ENCODE assay signal across 8 mouse cellular contexts in genomic region chr3:61365779-61366373, GRCm38 (mm10). TPM values are rescaled to one million over a fixed set of nuclear protein-coding genes. Genes with fewer than 3 reads are reported as not detected.
DNase-seq lines count a peak whose midpoint lies in the region; ATAC-seq and TF ChIP-seq lines count a peak whose summit lies in the region.

Gene B430305J03Rik (minus strand): TSS chr3:61365951.

- H3K4me3 ChIP-seq in liver, adult 2 months (ENCODE audit: insufficient read depth, low read depth, low read length): peak within 1 kb of the TSS; percentile 73
- peak within 1 kb of the TSS; percentile 79 for H3K4me3 ChIP-seq in bone marrow, adult 2 months (replicated peaks; ENCODE audit: control insufficient read depth, low read depth, low read length)
- H3K4me3 ChIP-seq in heart, embryonic 10.5 days: peak within 1 kb of the TSS; percentile 89
- peak within 1 kb of the TSS; percentile 82 for H3K4me3 ChIP-seq in midbrain, embryonic 11.5 days (ENCODE audit: low read depth, low read length)

- TF ChIP-seq POLR2A in liver, adult 2 months (IDR thresholded peaks at IDR 0.05; ENCODE audit: extremely low read depth, insufficient read depth, low read length): no peak
- TF ChIP-seq POLR2A in bone marrow, adult 2 months (IDR thresholded peaks at IDR 0.05; ENCODE audit: borderline replicate concordance, control insufficient read depth, low read depth, low read length): no peak

- no peaks in the 10 kb centered on the region for H3K27me3 ChIP-seq in liver, adult 2 months (ENCODE audit: control insufficient read depth, insufficient read depth, low read length)
- no peaks in the 10 kb centered on the region for H3K27me3 ChIP-seq in heart, embryonic 10.5 days (ENCODE audit: insufficient read depth, poor library complexity, severe bottlenecking)
- no peaks in the 10 kb centered on the region for H3K27me3 ChIP-seq in midbrain, embryonic 11.5 days (ENCODE audit: control insufficient read depth, insufficient read depth, low read length)

- H3K4me1 ChIP-seq in liver, adult 2 months (ENCODE audit: control insufficient read depth, insufficient read depth, low read length): peaks cover 8% of the 10 kb centered on the region
- H3K4me1 ChIP-seq in bone marrow, adult 2 months (ENCODE audit: control insufficient read depth, insufficient read depth, low read length): no peaks in the 10 kb centered on the region
- peaks cover 3% of the 10 kb centered on the region; the same call in 1 of the 2 replicates for H3K4me1 ChIP-seq in heart, embryonic 10.5 days
- peaks cover 8% of the 10 kb centered on the region; the same call in 1 of the 2 replicates for H3K4me1 ChIP-seq in midbrain, embryonic 11.5 days (ENCODE audit: control insufficient read depth, insufficient read depth, low read length)

- no peaks in the 10 kb centered on the region for H3K9me3 ChIP-seq in heart, embryonic 10.5 days
- no peaks in the 10 kb centered on the region for H3K9me3 ChIP-seq in midbrain, embryonic 11.5 days (ENCODE audit: control insufficient read depth, low read length)

- peak within 1 kb of the TSS; percentile 14 for H3K27ac ChIP-seq in liver, adult 2 months (replicated peaks; ENCODE audit: insufficient read depth, low read depth, low read length)
- peak within 1 kb of the TSS; percentile 87 for H3K27ac ChIP-seq in bone marrow, adult 2 months (ENCODE audit: control insufficient read depth, insufficient read depth, low read depth, low read length, poor library complexity)
- H3K27ac ChIP-seq in heart, embryonic 10.5 days: peak within 1 kb of the TSS; percentile 93
- peak within 1 kb of the TSS; percentile 76 for H3K27ac ChIP-seq in midbrain, embryonic 11.5 days (ENCODE audit: low read depth, low read length)

- no peaks in the 10 kb centered on the region for H3K79me2 ChIP-seq in liver, adult 2 months (ENCODE audit: control insufficient read depth, insufficient read depth, low read length)

- no peaks in the 10 kb centered on the region for H3K36me3 ChIP-seq in liver, adult 2 months (ENCODE audit: control insufficient read depth, insufficient read depth, low read length)
- H3K36me3 ChIP-seq in heart, embryonic 10.5 days: no peaks in the 10 kb centered on the region
- no peaks in the 10 kb centered on the region for H3K36me3 ChIP-seq in midbrain, embryonic 11.5 days (ENCODE audit: control insufficient read depth, insufficient read depth, low read length)

- H3K9ac ChIP-seq in liver, adult 2 months (ENCODE audit: low read depth, low read length): peak within 1 kb of the TSS; percentile 69
- H3K9ac ChIP-seq in midbrain, embryonic 11.5 days (ENCODE audit: low read length): peak within 1 kb of the TSS; percentile 92

- ATAC-seq in midbrain, embryonic 11.5 days (ENCODE audit: low FRiP score): no peak

- H3K4me2 ChIP-seq in midbrain, embryonic 11.5 days: peak within 1 kb of the TSS; percentile 72

- no peak for TF ChIP-seq CTCF in liver, adult 2 months (IDR thresholded peaks at IDR 0.05; ENCODE audit: low read depth, low read length)
- no peak for TF ChIP-seq CTCF in bone marrow, adult 2 months (IDR thresholded peaks at IDR 0.05; ENCODE audit: control insufficient read depth, insufficient read depth, low read length)

- DNase-seq in liver, adult 2 months (ENCODE audit: extremely low read depth, low read depth, low spot score): no peak
- DNase-seq in liver: no peak
- DNase-seq in heart, embryonic 10.5 days (ENCODE audit: low spot score): no peak
- DNase-seq in kidney, postnatal 36 days: peak; percentile 16 to 19
- peak; percentile 88 for DNase-seq in midbrain, embryonic 11.5 days (ENCODE audit: low spot score, missing footprints)
- no peak for DNase-seq in ovary, adult 18-20 months (ENCODE audit: low spot score)
- no peak for DNase-seq in urinary bladder, postnatal 4 days (ENCODE audit: low spot score in 2 of 2)

- 21% methylated on average over 10 of the region's 10 CpGs for WGBS in liver, adult 2 months
- WGBS in bone marrow, adult 2 months: under 1% methylated on average over 10 of the region's 10 CpGs
- WGBS in heart, embryonic 10.5 days: 4% methylated on average over 10 of the region's 10 CpGs
- 3% methylated on average over 10 of the region's 10 CpGs for WGBS in midbrain, embryonic 11.5 days

RNA-seq across cellular contexts. Expression of gene B430305J03Rik, which starts in this region (rescaled TPM):
- under 0.01 TPM in 2 replicates for total RNA-seq in liver, adult 2 months (2014; rRNA removed)
- 0.04 and 0.05 TPM in 2 replicates for polyA plus RNA-seq in liver, adult 2 months (2012; rRNA removed)
- polyA plus RNA-seq in bone marrow, adult 2 months (2011; ENCODE audit: insufficient read depth, insufficient read length, low replicate concordance, missing spikeins): not detected in 2 replicates
- not detected in 2 replicates for polyA plus RNA-seq in heart, embryonic 10.5 days (2016; fragmentation: Nextera tagmentation; extraction: Ambion mirVana)
- not detected in 2 replicates for polyA plus RNA-seq in midbrain, embryonic 11.5 days (2014; fragmentation: Nextera tagmentation; extraction: Ambion mirVana)

Comparison
In these comparisons a context has a peak if more than half of its experiments do, and no peak if none do; other contexts are left out.
1. Peak in DNase-seq, H3K4me3 ChIP-seq, H3K27ac ChIP-seq, H3K9ac ChIP-seq and H3K4me2 ChIP-seq in midbrain, embryonic 11.5 days; RNA of the gene not detected or under 1 TPM.
2. DNase-seq: peak in kidney, postnatal 36 days (2 of 2); none in liver, adult 2 months (single experiment), liver (single experiment), heart, embryonic 10.5 days (single experiment), ovary, adult 18-20 months (single experiment) and urinary bladder, postnatal 4 days (0 of 2).
3. H3K27ac ChIP-seq: peak in every context shown above with its lines; median percentile 93 in heart, embryonic 10.5 days; 87 in bone marrow, adult 2 months; 76 in midbrain, embryonic 11.5 days; 14 in liver, adult 2 months.
4. Peak in every context shown above with its lines, with median percentiles within 50 percentile points of each other: H3K4me3 ChIP-seq.